Mouse (Mus musculus) A20 (cell line): ENCODE measurements around the gene Creb5.

Experiments
- DNase-seq: peaks from one replicate; pipeline ENCODE4 v3.0.0-alpha.2; 2011; ENCODE audit warnings: low read depth, low spot score

Creb5 gene

GRCm38 (mm10) chr6:53429891-53430290 lies 142.8 kb downstream of the Creb5 start:
- no peak for DNase-seq

- DNase-seq, result no peak
These were observed 158.9 kb downstream of the Creb5 start for GRCm38 (mm10) chr6:53445862-53446460.

- no peak for DNase-seq
These were observed 160.4 kb downstream of the Creb5 start for GRCm38 (mm10) chr6:53447479-53447878.

GRCm38 (mm10) chr6:53448317-53448870 lies 161.3 kb downstream of the Creb5 start:
- no peak for DNase-seq

- DNase-seq, result no peak
These were observed 162.5 kb downstream of the Creb5 start for GRCm38 (mm10) chr6:53449437-53450173.

GRCm38 (mm10) chr6:53450494-53450893 lies 163.4 kb downstream of the Creb5 start:
- no peak for DNase-seq

GRCm38 (mm10) chr6:53452240-53452639 lies 165.2 kb downstream of the Creb5 start:
- no peak for DNase-seq

GRCm38 (mm10) chr6:53455442-53455841 lies 168.4 kb downstream of the Creb5 start:
- DNase-seq, result no peak

- DNase-seq, result no peak
These were observed 169.0 kb downstream of the Creb5 start for GRCm38 (mm10) chr6:53456111-53456510.

- DNase-seq, result no peak
These were observed 173.1 kb downstream of the Creb5 start for GRCm38 (mm10) chr6:53459995-53460747.

- DNase-seq, result no peak
These were observed 174.0 kb downstream of the Creb5 start for GRCm38 (mm10) chr6:53461056-53461455.

GRCm38 (mm10) chr6:53461775-53462770 lies 175.0 kb downstream of the Creb5 start:
- DNase-seq, result no peak

GRCm38 (mm10) chr6:53462802-53463201 lies 175.7 kb downstream of the Creb5 start:
- no peak for DNase-seq

GRCm38 (mm10) chr6:53463261-53463813 lies 176.3 kb downstream of the Creb5 start:
- DNase-seq, result no peak

GRCm38 (mm10) chr6:53469204-53469603 lies 182.1 kb downstream of the Creb5 start:
- no peak for DNase-seq

GRCm38 (mm10) chr6:53469703-53470102 lies 182.6 kb downstream of the Creb5 start:
- DNase-seq, result no peak

- DNase-seq, result no peak
These were observed 183.5 kb downstream of the Creb5 start for GRCm38 (mm10) chr6:53470559-53470958.

GRCm38 (mm10) chr6:53470999-53471591 lies 184.0 kb downstream of the Creb5 start:
- DNase-seq, result no peak

GRCm38 (mm10) chr6:53472751-53473150 lies 185.7 kb downstream of the Creb5 start:
- DNase-seq, result no peak

GRCm38 (mm10) chr6:53477501-53477900 lies 190.4 kb downstream of the Creb5 start:
- DNase-seq, result no peak
